Mouse (Mus musculus) frontal cortex, adult (tissue): ENCODE measurements around the gene Gramd4.
"Not testable (repeated sequence)": the region's sequence is repeated elsewhere in the genome, so short reads cannot be mapped to it uniquely, and the experiment has no call there.

Experiments
- ATAC-seq: cut with Nextera tagmentation; 2 replicates; pipeline ENCODE4 v1.9.2; 2017; ENCODE audit warnings: mild to moderate bottlenecking, moderate library complexity, mixed read lengths; ENCODE audit not compliant: low TSS enrichment

Gramd4 gene

GRCm38 (mm10) chr15:86116421-86116820, 58.9 kb downstream of the Gramd4 start:
- ATAC-seq, result no peak

GRCm38 (mm10) chr15:86117115-86118100, 59.9 kb downstream of the Gramd4 start:
- ATAC-seq, result no peak

GRCm38 (mm10) chr15:86119186-86119585, 61.7 kb downstream of the Gramd4 start:
- no peak for ATAC-seq

- ATAC-seq, result no peak
Measured at GRCm38 (mm10) chr15:86122261-86122949, 64.9 kb downstream of the Gramd4 start.

- no peak for ATAC-seq
Measured at GRCm38 (mm10) chr15:86123409-86123808, 65.9 kb downstream of the Gramd4 start.

GRCm38 (mm10) chr15:86124359-86124758, 66.9 kb downstream of the Gramd4 start:
- peak; percentile 55; the same call in 1 of the 2 replicates for ATAC-seq

- no peak for ATAC-seq
Measured at GRCm38 (mm10) chr15:86129036-86129435, 71.5 kb downstream of the Gramd4 start.

DNA sequence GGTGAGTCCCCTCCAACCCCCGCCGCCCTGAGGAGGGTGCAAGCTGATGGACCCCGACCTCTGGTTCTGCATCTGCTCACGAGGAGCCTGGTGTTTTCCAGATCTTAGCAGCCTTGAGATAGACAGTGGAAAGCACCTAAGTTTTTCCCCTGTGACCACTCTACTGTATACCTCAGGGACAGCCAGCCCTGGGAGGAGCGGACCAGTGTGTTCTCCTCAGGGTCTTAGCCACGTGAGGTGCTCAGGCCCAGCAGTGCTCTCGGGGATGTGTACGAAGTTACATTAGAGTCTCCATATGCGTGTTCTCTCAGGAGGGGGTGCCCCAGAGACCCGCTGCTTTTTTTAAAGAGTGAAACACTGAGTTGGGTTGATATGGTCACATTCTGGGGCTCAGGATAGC, 73.2 kb downstream of the Gramd4 start:
- no peak for ATAC-seq

- ATAC-seq, result peak; percentile 68
Measured at GRCm38 (mm10) chr15:86134941-86135783, 77.7 kb downstream of the Gramd4 start.

DNA sequence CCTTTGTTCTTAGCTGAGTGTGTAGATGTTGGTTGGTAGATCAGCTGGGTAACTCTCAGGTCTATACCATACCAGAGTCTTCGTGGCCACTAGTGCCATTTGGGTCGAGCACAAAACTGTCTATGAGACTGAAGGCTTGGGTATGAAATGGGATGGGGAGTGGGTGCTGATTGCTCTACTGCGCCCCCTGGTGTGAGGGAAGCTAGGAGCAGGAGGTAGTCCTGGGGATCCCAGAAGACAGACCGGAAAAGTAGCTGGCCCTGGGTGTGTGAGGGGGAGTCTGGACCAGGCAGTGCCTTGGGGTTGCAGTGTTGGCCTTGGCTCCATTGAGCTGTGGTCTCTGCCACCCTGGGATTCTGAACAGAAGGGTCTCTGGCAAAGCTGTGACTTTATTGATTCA, 80.1 kb downstream of the Gramd4 start:
- no peak for ATAC-seq

DNA sequence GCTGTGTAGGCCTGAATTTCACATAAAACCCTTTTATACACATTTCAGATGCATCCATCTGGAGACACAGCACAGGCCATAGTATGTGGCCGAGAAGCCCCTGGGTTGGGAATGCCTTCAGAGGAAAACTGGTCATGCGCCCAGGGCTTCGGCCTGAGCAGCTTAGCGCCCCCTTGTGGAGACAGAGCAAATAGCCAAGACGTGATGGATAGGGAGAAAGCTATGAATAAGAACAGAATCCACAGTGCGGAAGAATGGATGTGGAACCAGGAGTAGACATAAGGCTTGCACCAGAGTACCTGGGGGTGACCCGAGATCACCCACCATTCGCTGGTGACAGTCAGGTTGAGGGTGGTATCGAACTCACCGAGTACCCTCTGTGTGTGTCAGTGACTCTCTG, 82.8 kb downstream of the Gramd4 start:
- peak; percentile 48 for ATAC-seq

GRCm38 (mm10) chr15:86144577-86144976, 87.1 kb downstream of the Gramd4 start:
- 0 out of 2 replicates have a peak, but pooled peaks have one; percentile 16 for ATAC-seq

DNA sequence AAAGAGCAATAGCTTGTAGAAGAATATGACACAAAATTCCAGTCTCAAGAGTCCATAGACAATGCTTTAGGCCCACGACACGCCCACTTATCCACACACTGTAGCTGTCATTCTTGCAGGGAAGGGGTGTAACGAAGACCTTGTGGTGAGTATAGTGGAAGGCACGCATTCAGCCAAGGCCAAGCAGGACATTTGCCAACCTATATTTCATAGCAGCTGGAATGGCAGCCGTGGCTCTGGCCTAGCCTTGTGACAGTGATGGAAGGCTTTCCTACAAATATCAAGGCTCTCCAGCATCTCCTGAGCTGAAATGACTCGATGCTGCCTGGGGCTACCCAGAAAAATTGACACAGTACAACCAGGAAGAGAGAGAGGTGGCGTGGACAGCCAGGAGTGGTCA, 87.6 kb downstream of the Gramd4 start:
- no peak for ATAC-seq

DNA sequence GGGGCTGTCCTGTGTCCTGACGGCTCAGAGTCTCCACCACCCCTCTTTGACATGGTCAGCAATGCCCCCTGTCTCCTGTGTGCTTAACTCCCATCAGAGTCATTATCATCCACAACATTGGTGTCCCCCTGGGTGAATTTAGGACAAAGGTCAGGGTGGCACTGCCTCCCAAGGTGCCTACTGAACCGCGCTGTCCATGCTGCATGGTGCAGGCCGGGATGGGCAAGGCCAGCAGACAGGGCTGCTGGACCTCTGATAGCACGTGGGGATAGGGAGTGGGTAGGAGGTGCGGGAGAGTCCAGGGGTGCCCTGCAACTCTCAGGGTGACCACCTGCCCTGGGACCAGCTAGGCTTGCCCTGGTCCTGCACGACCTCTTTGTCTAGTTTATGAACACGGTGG, 89.4 kb downstream of the Gramd4 start:
- ATAC-seq, result no peak

DNA sequence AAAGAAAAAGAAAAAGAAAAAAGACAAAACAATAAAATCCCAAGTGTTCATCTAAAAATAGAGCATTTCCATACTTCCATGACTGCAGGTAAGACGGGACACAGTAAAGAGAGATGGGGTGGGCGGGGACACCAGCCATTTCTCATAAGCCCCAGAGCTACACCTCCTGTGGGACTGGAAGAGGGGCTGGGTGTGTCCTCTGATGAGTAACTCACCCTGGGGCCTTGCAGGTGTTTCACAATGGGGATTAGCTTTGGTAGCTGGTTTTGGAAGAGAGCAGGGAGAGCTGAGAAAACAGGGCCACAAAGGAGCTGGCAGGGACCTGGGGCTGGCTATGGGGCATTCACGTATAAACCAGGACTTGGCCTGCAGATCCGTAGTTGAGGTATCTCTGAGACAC, 93.1 kb downstream of the Gramd4 start:
- no peak for ATAC-seq

GRCm38 (mm10) chr15:86153481-86153960, 96.0 kb downstream of the Gramd4 start:
- ATAC-seq, result no peak

DNA sequence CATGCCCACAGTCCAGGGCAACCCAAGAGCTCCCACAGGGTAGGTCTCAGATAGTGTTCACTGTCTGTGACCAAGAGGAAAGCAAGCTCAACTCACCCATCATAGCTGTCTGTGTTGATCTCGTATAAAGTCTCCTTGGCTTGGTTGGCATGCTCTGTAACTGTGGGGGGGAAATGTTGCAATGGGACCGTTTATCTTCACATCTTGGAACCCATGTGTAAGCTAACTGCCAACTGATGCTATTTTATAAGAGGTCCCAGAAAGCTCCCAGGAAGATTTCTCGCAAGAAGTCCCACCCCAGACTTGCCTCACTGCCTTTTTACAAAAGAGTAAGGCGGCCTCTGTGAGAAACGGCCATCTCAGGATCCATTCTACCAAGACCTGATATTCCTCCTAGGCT, 99.0 kb downstream of the Gramd4 start:
- no peak for ATAC-seq

DNA sequence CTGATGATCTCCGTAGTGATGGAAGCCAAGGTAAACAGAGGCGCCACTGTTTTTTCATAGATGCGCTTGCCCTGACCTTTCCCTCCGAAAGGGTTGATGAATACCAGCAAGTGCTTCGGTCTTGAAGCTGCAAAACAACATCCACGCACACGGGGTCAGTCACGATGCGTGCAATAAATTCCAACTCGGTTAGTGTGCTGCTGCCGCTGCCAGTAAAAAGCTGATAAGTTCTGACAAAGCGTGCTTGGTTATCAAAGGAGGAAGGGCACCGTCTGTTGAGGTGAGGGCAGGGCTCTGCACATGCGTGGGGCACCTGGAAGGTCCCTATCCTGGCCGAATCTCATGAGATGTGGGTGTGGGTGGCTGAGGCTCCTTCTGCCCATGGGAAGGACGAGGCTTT, 101.6 kb downstream of the Gramd4 start:
- ATAC-seq, result no peak

- no peak for ATAC-seq
Measured at GRCm38 (mm10) chr15:86159719-86160118, 102.2 kb downstream of the Gramd4 start.

GRCm38 (mm10) chr15:86160906-86161305, 103.4 kb downstream of the Gramd4 start:
- ATAC-seq, result no peak

- not testable (repeated sequence) for ATAC-seq
Measured at GRCm38 (mm10) chr15:86161800-86162199, 104.3 kb downstream of the Gramd4 start.
